Mouse (Mus musculus) bone marrow, adult 2 months (tissue): ENCODE data around the gene Akirin2.

Experiments used
- CTCF ChIP-seq: fragments of 200-500 bp; IDR thresholded peaks from 2 replicates; pipeline ENCODE4 v1.5.1; 2011; ENCODE audit warnings: low read length, control low read depth; ENCODE audit not compliant: control insufficient read depth, insufficient read depth
- POLR2A ChIP-seq: fragments of 200-500 bp; IDR thresholded peaks from 2 replicates; pipeline ENCODE4 v1.6.1; 2011; ENCODE audit warnings: low read depth, mild to moderate bottlenecking, control low read depth, low read length, borderline replicate concordance; ENCODE audit not compliant: control insufficient read depth

DNA sequence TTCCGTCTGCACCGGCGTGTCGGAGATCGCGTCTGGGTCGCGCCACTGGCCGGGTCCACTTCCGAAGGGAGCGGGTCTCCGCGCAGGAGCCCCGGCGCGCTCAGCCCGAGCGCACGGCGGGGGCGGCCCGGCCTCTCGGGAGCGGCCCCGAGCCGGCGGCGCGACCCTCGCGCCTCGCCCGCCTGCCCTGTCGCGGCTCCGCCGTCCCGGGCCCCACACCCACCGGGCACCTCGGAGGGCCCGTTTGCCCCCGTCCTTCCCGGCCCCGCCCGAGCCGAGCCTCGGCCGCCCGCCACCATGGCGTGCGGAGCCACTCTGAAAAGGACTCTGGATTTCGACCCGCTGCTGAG lies at the start of gene Akirin2:
- TF ChIP-seq CTCF (no peak), POLR2A (no peak)
